Mouse (Mus musculus): ENCODE measurements around the gene Rassf6. TPM values are rescaled to one million over a fixed set of nuclear protein-coding genes. Genes with fewer than 3 reads are reported as not detected.

Rassf6 gene
- polyA plus RNA-seq (2014; fragmentation: Illumina TruSeq; extraction: RNeasy Lipid Tissue Mini Kit (QIAGEN cat#74804); ENCODE audit: low replicate concordance) = 53.5 TPM

DNA sequence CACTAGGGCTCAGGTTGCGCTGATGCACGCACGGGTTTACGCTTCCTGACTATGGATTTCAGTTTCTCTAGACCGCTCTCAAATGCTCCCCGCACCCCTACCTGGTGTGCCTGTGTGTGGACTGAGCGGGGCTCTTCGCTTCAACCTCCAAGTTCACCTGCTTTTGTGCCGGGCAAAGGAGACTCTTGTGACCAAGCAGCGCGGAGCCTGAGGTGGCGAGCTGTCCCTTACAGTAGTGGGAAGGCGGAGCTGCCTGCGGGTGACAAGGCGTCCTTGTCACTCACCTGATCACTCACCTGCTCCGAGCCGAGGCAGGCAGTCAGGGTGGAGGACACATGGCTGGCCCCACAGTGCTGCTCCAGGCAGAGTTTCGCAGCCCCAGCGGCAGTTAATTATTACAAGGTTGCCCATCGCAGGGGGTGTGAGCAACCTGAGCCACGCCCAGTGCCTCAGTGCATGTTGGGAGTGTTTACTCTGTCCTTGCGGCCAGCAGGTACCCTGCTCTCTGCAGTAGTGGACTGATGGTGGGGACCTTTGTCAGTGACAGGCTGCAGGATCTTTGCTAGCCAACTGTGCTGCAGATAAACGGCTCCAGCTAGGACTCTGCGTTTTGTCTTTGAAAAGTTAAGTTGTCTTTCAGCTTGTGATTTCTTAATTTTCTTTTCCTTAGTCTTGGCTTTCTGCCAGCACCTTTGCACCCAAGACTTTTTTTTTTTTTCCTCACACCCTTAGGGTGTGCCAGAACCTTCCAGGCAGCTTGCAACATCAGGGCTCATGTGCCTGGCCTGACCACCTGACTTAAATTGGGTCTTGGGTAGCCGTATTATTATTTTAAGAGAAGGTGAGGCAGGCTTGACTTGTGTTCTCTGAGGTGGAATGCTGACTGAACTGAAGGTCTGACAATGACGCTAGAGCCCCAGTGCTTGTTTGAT is at the start of gene Rassf6:
Rassf6 (minus strand) TSS at position 372 of the 932 bp plus-strand sequence.

DNA sequence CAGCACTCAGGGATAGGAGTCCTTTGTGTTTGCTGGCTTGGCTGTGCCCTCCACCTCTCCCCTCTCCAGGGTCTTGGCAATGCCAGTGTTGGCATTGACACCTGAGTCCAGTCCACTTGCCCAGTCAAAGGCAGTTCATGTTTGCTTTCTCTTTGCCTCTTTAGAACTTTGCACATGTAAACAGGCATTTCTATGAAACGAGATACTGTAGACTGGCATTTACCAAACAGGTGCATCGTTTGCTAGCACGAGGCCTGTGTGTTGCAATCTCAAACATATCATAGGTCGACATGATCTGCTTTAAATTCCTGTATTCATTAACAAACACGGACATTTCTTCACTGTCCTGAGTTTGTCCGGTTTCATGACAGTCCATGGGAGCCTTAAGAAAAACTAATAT is 79.7 kb downstream of the Rassf6 start, which contains the start of gene 5830473C10Rik:
5830473C10Rik (plus strand) TSS at position 365 of the 400 bp plus-strand sequence.

Other genes with a start within 250 kb of the Rassf6 start
- gene Alb, start 179.8 kb downstream of the Rassf6 start, polyA plus RNA-seq (2014; fragmentation: Illumina TruSeq; extraction: RNeasy Lipid Tissue Mini Kit (QIAGEN cat#74804); ENCODE audit: low replicate concordance) = 2.9 TPM
- 35.0 TPM for gene Afp, start 149.9 kb downstream of the Rassf6 start, polyA plus RNA-seq (2014; fragmentation: Illumina TruSeq; extraction: RNeasy Lipid Tissue Mini Kit (QIAGEN cat#74804); ENCODE audit: low replicate concordance)
- gene Afm, start 121.7 kb downstream of the Rassf6 start, polyA plus RNA-seq (2014; fragmentation: Illumina TruSeq; extraction: RNeasy Lipid Tissue Mini Kit (QIAGEN cat#74804); ENCODE audit: low replicate concordance) = 1.0 TPM
- not detected for gene 5830473C10Rik, start 79.5 kb downstream of the Rassf6 start, polyA plus RNA-seq (2014; fragmentation: Illumina TruSeq; extraction: RNeasy Lipid Tissue Mini Kit (QIAGEN cat#74804); ENCODE audit: low replicate concordance)
- 3.7 TPM for gene Cxcl5, start 118.7 kb upstream of the Rassf6 start, polyA plus RNA-seq (2014; fragmentation: Illumina TruSeq; extraction: RNeasy Lipid Tissue Mini Kit (QIAGEN cat#74804); ENCODE audit: low replicate concordance)
- gene Ppbp, start 127.9 kb upstream of the Rassf6 start, polyA plus RNA-seq (2014; fragmentation: Illumina TruSeq; extraction: RNeasy Lipid Tissue Mini Kit (QIAGEN cat#74804); ENCODE audit: low replicate concordance) = 0.41 TPM
- 7.8 TPM for gene Pf4, start 131.8 kb upstream of the Rassf6 start, polyA plus RNA-seq (2014; fragmentation: Illumina TruSeq; extraction: RNeasy Lipid Tissue Mini Kit (QIAGEN cat#74804); ENCODE audit: low replicate concordance)
- gene Cxcl3, start 145.4 kb upstream of the Rassf6 start, polyA plus RNA-seq (2014; fragmentation: Illumina TruSeq; extraction: RNeasy Lipid Tissue Mini Kit (QIAGEN cat#74804); ENCODE audit: low replicate concordance) = not detected
- 2.3 TPM for gene Cxcl15, start 153.9 kb upstream of the Rassf6 start, polyA plus RNA-seq (2014; fragmentation: Illumina TruSeq; extraction: RNeasy Lipid Tissue Mini Kit (QIAGEN cat#74804); ENCODE audit: low replicate concordance)